Mouse (Mus musculus): ENCODE results near the gene Wwox.

The Wwox gene

GRCm38 (mm10) chr8:114869321-114869720 lies 429.9 kb downstream of the Wwox start:
- DNase-seq (ENCODE audit: low spot score): no peak

- DNase-seq (ENCODE audit: low spot score): no peak
These were observed 431.0 kb downstream of the Wwox start for GRCm38 (mm10) chr8:114870410-114870809.

- no peak for DNase-seq (ENCODE audit: low spot score)
These were observed 433.0 kb downstream of the Wwox start for GRCm38 (mm10) chr8:114872491-114872890.

- no peak for DNase-seq (ENCODE audit: low spot score)
These were observed 435.7 kb downstream of the Wwox start for GRCm38 (mm10) chr8:114875161-114875560.

- no peak for DNase-seq (ENCODE audit: low spot score)
These were observed 436.7 kb downstream of the Wwox start for GRCm38 (mm10) chr8:114876161-114876611.

GRCm38 (mm10) chr8:114876696-114877206 lies 437.3 kb downstream of the Wwox start:
- DNase-seq (ENCODE audit: low spot score): no peak

- DNase-seq (ENCODE audit: low spot score): no peak
These were observed 437.8 kb downstream of the Wwox start for GRCm38 (mm10) chr8:114877234-114877633.

- DNase-seq (ENCODE audit: low spot score): no peak
These were observed 439.2 kb downstream of the Wwox start for GRCm38 (mm10) chr8:114878449-114879276.

GRCm38 (mm10) chr8:114879277-114879568 lies 439.8 kb downstream of the Wwox start:
- no peak for DNase-seq (ENCODE audit: low spot score)

GRCm38 (mm10) chr8:114879678-114880077 lies 440.2 kb downstream of the Wwox start:
- DNase-seq (ENCODE audit: low spot score): no peak

- no peak for DNase-seq (ENCODE audit: low spot score)
These were observed 441.1 kb downstream of the Wwox start for GRCm38 (mm10) chr8:114880475-114881135.

- DNase-seq (ENCODE audit: low spot score): no peak
These were observed 442.5 kb downstream of the Wwox start for GRCm38 (mm10) chr8:114881891-114882401.

GRCm38 (mm10) chr8:114882504-114882903 lies 443.0 kb downstream of the Wwox start:
- DNase-seq (ENCODE audit: low spot score): no peak

- DNase-seq (ENCODE audit: low spot score): no peak
These were observed 443.6 kb downstream of the Wwox start for GRCm38 (mm10) chr8:114882936-114883606.

GRCm38 (mm10) chr8:114883967-114884366 lies 444.5 kb downstream of the Wwox start:
- DNase-seq (ENCODE audit: low spot score): no peak

- DNase-seq (ENCODE audit: low spot score): no peak
These were observed 445.7 kb downstream of the Wwox start for GRCm38 (mm10) chr8:114885026-114885592.

GRCm38 (mm10) chr8:114888388-114888787 lies 448.9 kb downstream of the Wwox start:
- DNase-seq (ENCODE audit: low spot score): no peak

- DNase-seq (ENCODE audit: low spot score): no peak
These were observed 450.3 kb downstream of the Wwox start for GRCm38 (mm10) chr8:114889578-114890374.

GRCm38 (mm10) chr8:114890478-114890877 lies 451.0 kb downstream of the Wwox start:
- DNase-seq (ENCODE audit: low spot score): no peak

GRCm38 (mm10) chr8:114891252-114891651 lies 451.8 kb downstream of the Wwox start:
- no peak for DNase-seq (ENCODE audit: low spot score)

GRCm38 (mm10) chr8:114897432-114897831 lies 458.0 kb downstream of the Wwox start:
- DNase-seq (ENCODE audit: low spot score): no peak
